Mouse (Mus musculus) megakaryocyte, embryonic 14.5 days (primary cell): ENCODE measurements at regions not wholly inside any gene's neighbourhood (a gene's known extent, or its start where the extent isn't known, plus 50 kb on each side); places are given as distances from the start of the nearest gene placed in this dataset.

ENCODE experiments used
- H3K27me3 ChIP-seq: replicated peaks from 2 replicates; pipeline ENCODE3; 2012; ENCODE audit warnings: inconsistent platforms
- H3K36me3 ChIP-seq: replicated peaks from 2 replicates; pipeline ENCODE3; 2012; ENCODE audit warnings: low read length, inconsistent platforms, mixed read lengths
- H3K4me1 ChIP-seq: 2 replicates; pipeline ENCODE4 v1.6.1; 2012; ENCODE audit warnings: inconsistent platforms
- H3K4me3 ChIP-seq: replicated peaks from 2 replicates; pipeline ENCODE3; 2012; ENCODE audit warnings: moderate library complexity, mild to moderate bottlenecking, inconsistent platforms
- H3K9me3 ChIP-seq: 2 replicates; pipeline ENCODE4 v1.6.1; 2012; ENCODE audit warnings: inconsistent platforms
- FLI1 ChIP-seq: IDR thresholded peaks from 2 replicates; pipeline ENCODE4 v1.6.1; 2012; ENCODE audit warnings: low read length, inconsistent platforms, mixed read lengths
- GATA1 ChIP-seq: IDR thresholded peaks from 3 replicates; pipeline ENCODE4 v1.6.1; 2012; ENCODE audit warnings: mixed read lengths, low read length, inconsistent platforms, borderline replicate concordance

- no peaks in the 10 kb centered on the region for H3K36me3 ChIP-seq
- TF ChIP-seq FLI1 (no peak), GATA1 (no peak)
- peaks cover 32% of the 10 kb centered on the region for H3K27me3 ChIP-seq
- H3K9me3 ChIP-seq = peaks cover 9% of the 10 kb centered on the region
- no peaks in the 10 kb centered on the region for H3K4me1 ChIP-seq
- H3K4me3 ChIP-seq = no peak overlapping the region
Measured at GRCm38 (mm10) chr6:100429511-100429910, 142.2 kb upstream of the Rybp start.

- Histone ChIP-seq H3K4me3 (no peak overlapping the region), H3K9me3 (peaks cover 4% of the 10 kb centered on the region), H3K36me3 (no peaks in the 10 kb centered on the region), H3K27me3 (peaks cover 30% of the 10 kb centered on the region), H3K4me1 (no peaks in the 10 kb centered on the region)
- TF ChIP-seq FLI1 (no peak), GATA1 (no peak)
Measured at GRCm38 (mm10) chr6:100428759-100429158, 141.5 kb upstream of the Rybp start.

GRCm38 (mm10) chr6:100425551-100425950 lies 138.3 kb upstream of the Rybp start:
- Histone ChIP-seq H3K9me3 (no peaks in the 10 kb centered on the region), H3K27me3 (peaks cover 43% of the 10 kb centered on the region)
- TF ChIP-seq GATA1 = no peak
- TF ChIP-seq FLI1 = no peak

GRCm38 (mm10) chr6:100424788-100425403 lies 137.6 kb upstream of the Rybp start:
- peaks cover 43% of the 10 kb centered on the region for H3K27me3 ChIP-seq
- H3K4me3 ChIP-seq = no peak overlapping the region
- no peaks in the 10 kb centered on the region for H3K36me3 ChIP-seq
- no peaks in the 10 kb centered on the region for H3K9me3 ChIP-seq
- TF ChIP-seq GATA1 (no peak), FLI1 (no peak)
- H3K4me1 ChIP-seq = no peaks in the 10 kb centered on the region

More at GRCm38 (mm10) chr6:100425551-100425950, 138.3 kb upstream of the Rybp start:
- Histone ChIP-seq H3K36me3 (no peaks in the 10 kb centered on the region), H3K4me1 (no peaks in the 10 kb centered on the region), H3K4me3 (no peak overlapping the region)

- H3K4me3 ChIP-seq = no peak overlapping the region
- no peaks in the 10 kb centered on the region for H3K4me1 ChIP-seq
- no peaks in the 10 kb centered on the region for H3K36me3 ChIP-seq
- TF ChIP-seq FLI1 = no peak
- TF ChIP-seq GATA1 = no peak
- no peaks in the 10 kb centered on the region for H3K9me3 ChIP-seq
- peaks cover 45% of the 10 kb centered on the region for H3K27me3 ChIP-seq
Measured at GRCm38 (mm10) chr6:100424181-100424580, 136.9 kb upstream of the Rybp start.

GRCm38 (mm10) chr6:100423636-100424035 lies 136.4 kb upstream of the Rybp start:
- no peaks in the 10 kb centered on the region for H3K4me1 ChIP-seq
- TF ChIP-seq GATA1 (no peak), FLI1 (no peak)

GRCm38 (mm10) chr6:100422603-100423002 lies 135.3 kb upstream of the Rybp start:
- Histone ChIP-seq H3K9me3 (0 out of 2 replicates have a peak, but pooled peaks cover 5% of the 10 kb centered on the region), H3K36me3 (no peaks in the 10 kb centered on the region), H3K27me3 (peaks cover 48% of the 10 kb centered on the region), H3K4me1 (no peaks in the 10 kb centered on the region), H3K4me3 (no peak overlapping the region)
- TF ChIP-seq FLI1 (no peak), GATA1 (no peak)

More at GRCm38 (mm10) chr6:100423636-100424035, 136.4 kb upstream of the Rybp start:
- no peak overlapping the region for H3K4me3 ChIP-seq
- H3K36me3 ChIP-seq = no peaks in the 10 kb centered on the region
- H3K27me3 ChIP-seq = peaks cover 46% of the 10 kb centered on the region
- 0 out of 2 replicates have a peak, but pooled peaks cover 2% of the 10 kb centered on the region for H3K9me3 ChIP-seq

GRCm38 (mm10) chr6:100421706-100422578 lies 134.7 kb upstream of the Rybp start:
- H3K9me3 ChIP-seq = 0 out of 2 replicates have a peak, but pooled peaks cover 5% of the 10 kb centered on the region
- H3K27me3 ChIP-seq = peaks cover 46% of the 10 kb centered on the region
- peaks cover under 1% of the 10 kb centered on the region; the same call in 1 of the 2 replicates for H3K4me1 ChIP-seq
- no peaks in the 10 kb centered on the region for H3K36me3 ChIP-seq
- TF ChIP-seq GATA1 (no peak), FLI1 (no peak)
- no peak overlapping the region for H3K4me3 ChIP-seq

- H3K4me1 ChIP-seq = peaks cover 14% of the 10 kb centered on the region
- H3K9me3 ChIP-seq = 0 out of 2 replicates have a peak, but pooled peaks cover 5% of the 10 kb centered on the region
- H3K4me3 ChIP-seq = no peak overlapping the region
- no peaks in the 10 kb centered on the region for H3K36me3 ChIP-seq
- TF ChIP-seq GATA1 = no peak
- no peak for TF ChIP-seq FLI1
- peaks cover 52% of the 10 kb centered on the region for H3K27me3 ChIP-seq
Measured at GRCm38 (mm10) chr6:100420602-100421001, 133.3 kb upstream of the Rybp start.
